Mouse (Mus musculus) kidney, embryonic 14.5 days (tissue): Measurements from ENCODE around the gene Atp6ap1l. TPM values are rescaled to one million over a fixed set of nuclear protein-coding genes. Genes with fewer than 3 reads are reported as not detected.
A peak's percentile ranks its signal among the peaks of the same experiment; 100 is the strongest.

Source experiments
- ATAC-seq: fragments of 200-750 bp; cut with Nextera tagmentation; 2 replicates; pipeline ENCODE4 v1.8.0; 2017; ENCODE audit warnings: moderate number of reproducible peaks, mild to moderate bottlenecking, moderate TSS enrichment, moderate library complexity; ENCODE audit not compliant: low FRiP score, low TSS enrichment
- H3K27ac ChIP-seq: fragments of 300-500 bp; sonication (generic); 2 replicates; pipeline ENCODE4 v1.5.1; 2014; ENCODE audit warnings: low read depth, mild to moderate bottlenecking, low read length, moderate library complexity, mixed read lengths
- H3K27me3 ChIP-seq: fragments of 300-500 bp; sonication (generic); 2 replicates; pipeline ENCODE4 v1.6.1; 2014; ENCODE audit warnings: mild to moderate bottlenecking, low read length; ENCODE audit not compliant: control insufficient read depth, insufficient read depth
- H3K36me3 ChIP-seq: fragments of 300-500 bp; sonication (generic); 2 replicates; pipeline ENCODE4 v1.6.1; 2014; ENCODE audit warnings: low read length, mixed read lengths; ENCODE audit not compliant: control insufficient read depth, insufficient read depth
- H3K4me1 ChIP-seq: fragments of 300-500 bp; sonication (generic); 2 replicates; pipeline ENCODE4 v1.6.1; 2014; ENCODE audit warnings: low read length, mixed read lengths; ENCODE audit not compliant: control insufficient read depth, insufficient read depth
- H3K4me2 ChIP-seq: fragments of 300-500 bp; sonication (generic); replicated peaks from 2 replicates; pipeline ENCODE4 v1.6.1; 2014; ENCODE audit warnings: low read depth, mild to moderate bottlenecking, low read length
- H3K4me3 ChIP-seq: fragments of 300-500 bp; sonication (generic); 2 replicates; pipeline ENCODE4 v1.5.1; 2014; ENCODE audit warnings: mild to moderate bottlenecking, low read length
- H3K9ac ChIP-seq: fragments of 300-500 bp; sonication (generic); 2 replicates; pipeline ENCODE4 v1.6.1; 2014; ENCODE audit warnings: low read depth, mild to moderate bottlenecking, low read length, moderate library complexity
- H3K9me3 ChIP-seq: fragments of 300-500 bp; sonication (generic); 2 replicates; pipeline ENCODE4 v1.6.1; 2016; ENCODE audit warnings: low read length; ENCODE audit not compliant: control insufficient read depth
- WGBS: fragments of 180-500 bp; shearing (Covaris S2); extraction: QIAGEN DNeasy Blood & Tissue Kit; methylation state at CpG from one replicate; pipeline ENCODE4 v1.1.7; 2014; 5-methylcytosine and 5-hydroxymethylcytosine counted together
- polyA plus RNA-seq: library from polyadenylated mRNA; unstranded; fragments of >200 nt; fragmentation: Nextera tagmentation; extraction: Ambion mirVana; gene quantifications from 2 replicates; pipeline ENCODE4 v1.2.1, GENCODE M21; 2014

Atp6ap1l gene
- polyA plus RNA-seq, 1 experiment from 2014 or later: not detected

GRCm38 (mm10) chr13:90833641-90834207 lies 71.4 kb downstream of the Atp6ap1l start:
- no peak overlapping the region for H3K4me2 ChIP-seq
- no peak overlapping the region for H3K9ac ChIP-seq
- no peaks in the 10 kb centered on the region for H3K4me1 ChIP-seq
- H3K4me3 ChIP-seq: no peak overlapping the region
- H3K27me3 ChIP-seq: no peaks in the 10 kb centered on the region
- H3K9me3 ChIP-seq: no peaks in the 10 kb centered on the region
- WGBS: 80% methylated on average over 7 of the region's 7 CpGs
- no peaks in the 10 kb centered on the region for H3K36me3 ChIP-seq
- H3K27ac ChIP-seq: no peak overlapping the region
- ATAC-seq: peak; percentile 49; the same call in 1 of the 2 replicates

Other genes with a start within 250 kb of the Atp6ap1l start
- 314 and 409 TPM in 2 replicates for gene Rps23, start 17.6 kb upstream of the Atp6ap1l start, polyA plus RNA-seq